Mouse (Mus musculus): ENCODE results near the gene Steap1. TPM values are rescaled to one million over a fixed set of nuclear protein-coding genes. Genes with fewer than 3 reads are reported as not detected.

Steap1 gene
- polyA plus RNA-seq, 1 experiment from 2014 or later: 2.1 TPM

DNA sequence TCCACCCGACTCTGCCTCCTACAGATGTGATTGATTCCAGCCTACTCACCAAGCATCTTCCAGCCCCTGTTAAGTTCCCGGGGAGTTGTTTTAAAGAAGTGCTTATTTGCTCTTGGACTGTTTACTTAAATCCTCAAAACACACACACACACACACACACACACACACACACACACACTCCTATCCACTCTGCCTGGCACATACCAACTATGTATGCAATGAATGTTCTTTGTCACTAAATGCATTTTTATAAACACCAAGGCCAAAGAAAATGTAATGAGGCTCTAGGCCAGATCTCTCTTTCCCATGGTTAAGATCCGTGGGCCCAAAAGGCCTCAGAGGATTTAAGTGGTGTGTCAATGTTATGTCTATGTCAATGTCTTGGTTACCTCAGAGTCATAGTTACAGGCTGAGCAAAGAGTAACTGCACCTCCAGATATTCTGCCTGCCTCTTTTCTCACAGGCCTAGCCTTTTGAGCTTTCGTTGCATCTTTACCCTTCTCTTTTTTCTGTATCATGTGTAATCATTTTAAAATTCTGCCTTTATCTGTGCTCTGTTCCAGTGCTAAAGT, 56.9 kb downstream of the Steap1 start:
- Histone ChIP-seq H3K4me1 (replicated peaks; ENCODE audit: control insufficient read depth, insufficient read depth, low read length) (0 out of 2 replicates have a peak, but pooled peaks cover 4% of the 10 kb centered on the region), H3K4me3 (replicated peaks; ENCODE audit: low read length) (no peak overlapping the region), H3K4me2 (ENCODE audit: low read length) (no peak overlapping the region), H3K9me3 (ENCODE audit: control insufficient read depth, low read length) (no peaks in the 10 kb centered on the region), H3K36me3 (ENCODE audit: control insufficient read depth, insufficient read depth) (no peaks in the 10 kb centered on the region), H3K9ac (replicated peaks; ENCODE audit: low read depth, low read length) (no peak overlapping the region), H3K27ac (ENCODE audit: low read length) (no peak overlapping the region), H3K27me3 (replicated peaks; ENCODE audit: control insufficient read depth, insufficient read depth, low read length) (no peaks in the 10 kb centered on the region)
- ATAC-seq: no peak
- WGBS: 61% methylated on average over 4 of the region's 4 CpGs

DNA sequence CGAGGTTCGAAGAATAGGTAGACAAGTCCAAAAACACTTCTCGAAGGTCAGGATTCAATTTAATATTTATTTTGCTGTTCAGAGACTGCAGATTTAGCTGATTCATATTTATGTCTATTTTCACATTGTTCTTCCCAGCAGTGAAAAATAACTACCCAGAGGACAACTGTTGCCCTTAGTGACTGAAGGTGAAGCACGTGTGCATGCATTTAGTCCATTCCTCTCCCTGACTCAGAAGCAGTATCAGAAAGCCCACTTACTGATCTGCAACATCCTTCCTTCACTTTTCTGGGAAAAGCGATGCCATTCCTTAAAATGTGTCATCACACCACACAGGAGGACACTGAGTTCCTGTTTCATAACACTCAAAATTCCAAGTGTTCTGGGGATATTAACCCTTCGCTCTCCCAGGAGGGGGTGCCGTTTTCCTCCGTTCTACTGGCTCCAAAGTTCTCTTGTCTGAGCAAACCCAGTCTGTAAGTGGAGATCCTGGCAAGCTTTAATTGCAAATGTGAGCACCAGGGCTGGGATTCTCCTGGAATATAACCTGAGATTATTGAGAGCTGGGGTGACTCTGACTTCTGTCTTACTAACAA, 60.1 kb downstream of the Steap1 start:
- H3K36me3 ChIP-seq (ENCODE audit: control insufficient read depth, insufficient read depth): no peaks in the 10 kb centered on the region
- ATAC-seq: no peak
- H3K27ac ChIP-seq (ENCODE audit: low read length): no peak overlapping the region
- H3K4me2 ChIP-seq (ENCODE audit: low read length): no peak overlapping the region
- H3K9me3 ChIP-seq (ENCODE audit: control insufficient read depth, low read length): no peaks in the 10 kb centered on the region
- WGBS: 81% methylated on average over 8 of the region's 8 CpGs
- H3K27me3 ChIP-seq (replicated peaks; ENCODE audit: control insufficient read depth, insufficient read depth, low read length): no peaks in the 10 kb centered on the region
- H3K4me3 ChIP-seq (replicated peaks; ENCODE audit: low read length): no peak overlapping the region
- H3K9ac ChIP-seq (replicated peaks; ENCODE audit: low read depth, low read length): no peak overlapping the region
- 0 out of 2 replicates have a peak, but pooled peaks cover 4% of the 10 kb centered on the region for H3K4me1 ChIP-seq (replicated peaks; ENCODE audit: control insufficient read depth, insufficient read depth, low read length)

DNA sequence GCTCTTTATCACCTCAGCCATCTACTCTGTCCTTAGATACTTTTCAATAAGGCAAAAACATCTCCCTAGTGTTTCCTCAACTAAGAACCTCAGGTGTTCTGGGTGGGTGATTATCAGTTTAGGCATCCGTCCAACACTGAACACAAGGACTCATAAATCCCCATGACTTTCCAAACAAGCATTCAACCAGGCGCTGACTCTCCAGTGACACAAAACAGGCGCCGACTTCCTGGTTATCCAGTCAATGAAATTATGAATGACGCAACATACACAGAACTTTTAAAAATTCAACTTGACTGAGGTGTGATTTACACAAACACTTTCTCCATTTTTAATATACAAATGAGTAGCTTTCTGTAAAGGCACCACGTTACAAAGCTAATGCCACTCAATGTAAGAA, 60.9 kb downstream of the Steap1 start:
- WGBS: 88% methylated on average over 6 of the region's 6 CpGs
- H3K4me2 ChIP-seq (ENCODE audit: low read length): no peak overlapping the region
- no peak overlapping the region for H3K4me3 ChIP-seq (replicated peaks; ENCODE audit: low read length)
- H3K27ac ChIP-seq (ENCODE audit: low read length): no peak overlapping the region
- H3K36me3 ChIP-seq (ENCODE audit: control insufficient read depth, insufficient read depth): no peaks in the 10 kb centered on the region
- H3K27me3 ChIP-seq (replicated peaks; ENCODE audit: control insufficient read depth, insufficient read depth, low read length): no peaks in the 10 kb centered on the region
- H3K9me3 ChIP-seq (ENCODE audit: control insufficient read depth, low read length): no peaks in the 10 kb centered on the region
- no peak overlapping the region for H3K9ac ChIP-seq (replicated peaks; ENCODE audit: low read depth, low read length)
- no peak for ATAC-seq
- H3K4me1 ChIP-seq (replicated peaks; ENCODE audit: control insufficient read depth, insufficient read depth, low read length): 0 out of 2 replicates have a peak, but pooled peaks cover under 1% of the 10 kb centered on the region

DNA sequence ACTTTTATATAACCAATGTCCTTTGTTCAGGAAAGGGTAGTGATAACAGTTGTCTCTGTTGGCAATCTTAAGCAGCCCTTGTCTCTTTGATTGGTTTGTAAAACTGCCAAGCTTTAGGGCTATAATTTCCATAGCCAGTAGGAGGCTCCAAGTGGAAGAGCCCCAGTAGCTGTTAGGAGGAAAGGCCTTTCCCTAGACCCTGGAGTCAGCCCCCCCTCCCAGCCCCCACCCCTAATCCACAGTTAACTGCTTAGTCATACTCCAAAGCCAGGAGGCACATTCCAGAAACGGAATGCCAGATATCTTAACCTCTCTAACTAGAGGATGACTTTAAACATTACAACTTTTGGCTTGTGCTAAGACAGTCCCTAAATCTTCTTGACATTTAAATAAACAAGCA, 62.2 kb downstream of the Steap1 start:
- no peaks in the 10 kb centered on the region for H3K4me1 ChIP-seq (replicated peaks; ENCODE audit: control insufficient read depth, insufficient read depth, low read length)
- no peak overlapping the region for H3K4me2 ChIP-seq (ENCODE audit: low read length)
- H3K36me3 ChIP-seq (ENCODE audit: control insufficient read depth, insufficient read depth): no peaks in the 10 kb centered on the region
- no peak overlapping the region for H3K4me3 ChIP-seq (replicated peaks; ENCODE audit: low read length)
- H3K27me3 ChIP-seq (replicated peaks; ENCODE audit: control insufficient read depth, insufficient read depth, low read length): no peaks in the 10 kb centered on the region
- no peak for ATAC-seq
- WGBS: 11% methylated on average over 1 of the region's 1 CpGs
- H3K27ac ChIP-seq (ENCODE audit: low read length): no peak overlapping the region
- H3K9ac ChIP-seq (replicated peaks; ENCODE audit: low read depth, low read length): no peak overlapping the region
- no peaks in the 10 kb centered on the region for H3K9me3 ChIP-seq (ENCODE audit: control insufficient read depth, low read length)

Other genes with a start within 250 kb of the Steap1 start
- gene Cldn12, start 234.4 kb downstream of the Steap1 start, polyA plus RNA-seq (2015; fragmentation: Nextera tagmentation; extraction: Ambion mirVana): 15.8 and 20.2 TPM in 2 replicates
- 26.7 and 27.6 TPM in 2 replicates for gene Gtpbp10, start 189.8 kb downstream of the Steap1 start, polyA plus RNA-seq (2015; fragmentation: Nextera tagmentation; extraction: Ambion mirVana)
- 9.4 and 12.0 TPM in 2 replicates for gene Gm8773, start 175.5 kb downstream of the Steap1 start, polyA plus RNA-seq (2015; fragmentation: Nextera tagmentation; extraction: Ambion mirVana)
- gene Cfap69, start 85.1 kb downstream of the Steap1 start, polyA plus RNA-seq (2015; fragmentation: Nextera tagmentation; extraction: Ambion mirVana): 6.5 and 11.1 TPM in 2 replicates
- 4.3 and 4.4 TPM in 2 replicates for gene Steap2, start 54.7 kb downstream of the Steap1 start, polyA plus RNA-seq (2015; fragmentation: Nextera tagmentation; extraction: Ambion mirVana)